Mouse (Mus musculus) intestine, embryonic 14.5 days (tissue): ENCODE results near the gene Gm20830. TPM values are rescaled to one million over a fixed set of nuclear protein-coding genes. Genes with fewer than 3 reads are reported as not detected.
"Not testable (repeated sequence)": the region's sequence is repeated elsewhere in the genome, so short reads cannot be mapped to it uniquely, and the experiment has no call there.

Source experiments
- ATAC-seq: fragments of 200-750 bp; cut with Nextera tagmentation; replicated peaks from 2 replicates; pipeline ENCODE4 v1.8.0; 2017; ENCODE audit warnings: low read depth, moderate number of reproducible peaks, moderate TSS enrichment, moderate library complexity; ENCODE audit not compliant: low FRiP score, low TSS enrichment
- DNase-seq: peaks from one replicate; pipeline ENCODE4 v3.0.0-alpha.2; 2018; ENCODE audit warnings: low spot score
- H3K27ac ChIP-seq: fragments of 300-500 bp; sonication (generic); 2 replicates; pipeline ENCODE4 v1.5.1; 2014; ENCODE audit warnings: low read depth, mild to moderate bottlenecking, control low read depth
- H3K27me3 ChIP-seq: fragments of 300-500 bp; sonication (generic); replicated peaks from 2 replicates; pipeline ENCODE4 v1.6.1; 2014; ENCODE audit warnings: low read length, control low read depth; ENCODE audit not compliant: control insufficient read depth, insufficient read depth
- H3K36me3 ChIP-seq: fragments of 300-500 bp; sonication (generic); 2 replicates; pipeline ENCODE4 v1.6.1; 2014; ENCODE audit warnings: low read length, control low read depth; ENCODE audit not compliant: control insufficient read depth, insufficient read depth
- H3K4me1 ChIP-seq: fragments of 300-500 bp; sonication (generic); replicated peaks from 2 replicates; pipeline ENCODE4 v1.6.1; 2014; ENCODE audit warnings: low read length, control low read depth, mixed read lengths; ENCODE audit not compliant: control insufficient read depth, insufficient read depth
- H3K4me2 ChIP-seq: fragments of 300-500 bp; sonication (generic); 2 replicates; pipeline ENCODE4 v1.6.1; 2014; ENCODE audit warnings: low read length
- H3K4me3 ChIP-seq: fragments of 300-500 bp; sonication (generic); 2 replicates; pipeline ENCODE4 v1.5.1; 2014; ENCODE audit warnings: low read depth, low read length, control low read depth, mixed read lengths
- H3K9ac ChIP-seq: fragments of 300-500 bp; sonication (generic); 2 replicates; pipeline ENCODE4 v1.6.1; 2014; ENCODE audit warnings: mild to moderate bottlenecking, low read length
- H3K9me3 ChIP-seq: fragments of 300-500 bp; sonication (generic); 2 replicates; pipeline ENCODE4 v1.6.1; 2016; ENCODE audit warnings: low read length, control low read depth; ENCODE audit not compliant: control insufficient read depth
- WGBS: fragments of 180-500 bp; shearing (Covaris S2); extraction: QIAGEN DNeasy Blood & Tissue Kit; methylation state at CpG from one replicate; pipeline ENCODE4 v1.1.7; 2014; 5-methylcytosine and 5-hydroxymethylcytosine counted together
- polyA plus RNA-seq: library from polyadenylated mRNA; unstranded; fragments of >200 nt; fragmentation: Nextera tagmentation; extraction: Ambion mirVana; gene quantifications from 2 replicates; pipeline ENCODE4 v1.2.1, GENCODE M21; 2014

Gm20830 gene
- not detected in 2 replicates for polyA plus RNA-seq

DNA sequence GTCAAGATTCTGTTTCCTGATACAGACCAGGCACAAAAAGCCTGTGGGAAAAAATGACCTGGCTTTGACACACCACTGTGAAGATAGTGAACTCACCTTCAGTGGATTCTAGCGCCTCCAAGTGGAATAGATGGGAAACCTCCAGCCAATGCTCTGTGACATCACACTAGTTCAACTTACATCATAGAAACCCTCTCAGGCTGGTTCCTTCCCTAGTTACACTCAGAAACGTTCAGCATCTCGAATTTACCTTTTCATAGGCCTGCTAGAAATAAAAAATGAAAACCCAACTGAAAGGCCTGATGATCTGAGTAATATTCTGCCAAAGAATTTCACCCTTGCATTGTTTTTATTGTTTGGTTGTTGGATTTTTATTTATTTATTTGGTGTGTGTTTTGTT lies at the start of gene Gm20830:
TSS of gene Gm20830 (minus strand) at position 101 of the 400 bp plus-strand sequence.
- H3K4me1 ChIP-seq, ATAC-seq, DNase-seq, H3K4me3 ChIP-seq, H3K27ac ChIP-seq, H3K9me3 ChIP-seq, H3K9ac ChIP-seq, H3K4me2 ChIP-seq, H3K36me3 ChIP-seq, H3K27me3 ChIP-seq: not testable (repeated sequence)
- WGBS: 33% methylated on average over 2 of the region's 3 CpGs

Other genes with a start within 250 kb of the Gm20830 start
- not detected in 2 replicates for gene Gm21719, start 235.4 kb downstream of the Gm20830 start, polyA plus RNA-seq